Mouse (Mus musculus) right cerebral cortex, postnatal 10 days (tissue): Measurements from ENCODE around the gene Gm17359.

Experiments used
- DNase-seq, 2 experiments: peaks; one replicate each; pipeline ENCODE4 v3.0.0; 2021; ENCODE audit warnings: low spot score in 2 of 2

Gm17359 gene

GRCm38 (mm10) chr3:79475980-79476379, 139.5 kb downstream of the Gm17359 start:
- DNase-seq: peak in 1 of 2 experiments; percentile 45

DNA sequence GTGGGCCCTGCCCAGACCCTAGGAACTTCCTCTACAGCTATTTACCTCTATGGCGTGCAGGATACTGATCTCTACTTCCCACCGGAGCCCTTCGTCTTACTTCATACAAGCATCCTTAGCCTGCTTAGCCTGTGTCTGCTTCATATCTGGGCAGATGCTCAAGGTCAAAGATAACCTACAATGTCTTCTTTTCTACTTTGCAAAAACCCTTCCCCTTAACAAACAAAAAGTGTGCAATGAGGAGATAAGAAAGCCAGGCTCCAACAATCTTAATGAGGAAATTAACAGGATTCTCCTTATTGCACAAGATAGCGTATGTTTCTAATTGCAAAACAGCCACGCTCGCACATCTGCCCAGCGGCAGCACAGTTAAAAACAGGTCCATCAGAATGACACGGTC, 141.9 kb downstream of the Gm17359 start:
- DNase-seq: no peak

DNA sequence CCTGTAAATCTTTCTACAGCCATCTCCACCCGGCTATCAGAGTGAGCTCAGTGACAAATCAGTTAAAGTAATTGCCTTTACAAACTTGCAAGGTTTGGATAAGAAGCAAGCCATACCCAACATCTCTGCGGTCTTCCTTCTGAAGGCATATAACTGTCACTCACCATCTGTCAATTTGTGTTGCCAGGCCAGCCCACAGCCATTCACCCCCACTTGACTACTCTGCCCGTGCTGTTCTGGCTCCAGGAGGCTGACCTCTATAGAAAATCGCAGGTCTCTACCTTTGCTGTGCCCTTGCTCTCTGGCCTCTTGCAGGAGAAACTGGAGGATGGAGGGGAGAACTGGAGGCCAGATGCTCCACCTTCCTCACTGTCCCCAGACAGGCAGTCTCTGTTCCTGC, 142.4 kb downstream of the Gm17359 start:
- DNase-seq: no peak

DNA sequence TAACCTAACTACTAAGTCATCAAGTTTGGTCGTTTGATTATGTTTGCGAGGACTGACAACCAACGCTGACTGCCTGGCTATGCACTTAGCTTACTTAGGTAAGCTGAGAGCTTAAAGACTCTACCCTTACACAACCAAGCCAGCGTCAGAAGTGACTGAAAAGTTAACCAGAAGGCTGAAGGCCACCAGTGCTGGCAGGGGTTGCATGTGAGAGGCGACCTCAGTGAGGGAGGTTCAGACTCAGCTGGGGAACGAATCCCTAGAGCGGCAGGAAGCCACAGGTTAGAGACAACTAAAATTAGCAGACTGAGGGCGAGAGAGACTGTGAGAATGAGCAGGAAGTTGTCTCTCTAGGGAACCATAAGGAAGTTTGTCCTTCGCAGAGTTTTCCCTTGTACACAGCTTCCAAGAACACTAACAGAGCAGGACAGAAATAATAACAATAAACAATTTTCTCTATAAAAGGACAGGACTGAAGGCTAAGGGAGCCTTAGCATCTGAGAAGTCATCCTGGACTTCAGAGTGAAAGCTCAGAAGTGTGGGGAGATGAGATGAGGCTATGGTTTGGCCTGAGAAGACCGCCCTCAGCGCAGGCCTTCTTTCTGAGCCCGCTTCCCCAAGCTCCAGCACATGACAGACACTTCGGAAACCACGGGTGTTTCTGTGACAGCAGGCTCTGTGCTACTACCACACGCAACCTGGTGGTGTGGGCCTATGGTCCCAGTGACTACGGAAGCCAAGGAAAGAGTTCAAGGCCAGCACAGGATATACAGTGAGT, 148.0 kb downstream of the Gm17359 start:
- no peak for DNase-seq

DNA sequence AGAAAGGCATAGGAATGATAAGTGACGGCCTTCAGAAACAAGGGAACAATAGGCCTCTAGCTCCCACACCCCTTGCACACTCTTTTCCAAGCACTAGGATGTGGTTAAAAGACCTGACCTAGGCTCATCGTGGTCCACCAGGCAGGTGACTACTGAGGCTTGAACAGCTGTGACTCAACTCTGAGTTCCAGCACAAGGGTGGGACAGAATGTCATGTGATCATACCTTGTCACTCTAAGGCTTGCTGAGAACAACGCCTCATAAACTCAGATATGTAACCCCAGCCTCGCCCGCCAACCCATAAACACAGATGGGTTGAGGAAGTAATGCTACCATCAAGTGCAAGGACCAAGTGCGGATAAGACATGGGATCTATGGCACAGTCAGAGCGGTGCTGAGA, 151.6 kb downstream of the Gm17359 start:
- DNase-seq: no peak

GRCm38 (mm10) chr3:79490102-79490501, 153.6 kb downstream of the Gm17359 start:
- no peak for DNase-seq

GRCm38 (mm10) chr3:79491614-79492013, 155.2 kb downstream of the Gm17359 start:
- DNase-seq: no peak

DNA sequence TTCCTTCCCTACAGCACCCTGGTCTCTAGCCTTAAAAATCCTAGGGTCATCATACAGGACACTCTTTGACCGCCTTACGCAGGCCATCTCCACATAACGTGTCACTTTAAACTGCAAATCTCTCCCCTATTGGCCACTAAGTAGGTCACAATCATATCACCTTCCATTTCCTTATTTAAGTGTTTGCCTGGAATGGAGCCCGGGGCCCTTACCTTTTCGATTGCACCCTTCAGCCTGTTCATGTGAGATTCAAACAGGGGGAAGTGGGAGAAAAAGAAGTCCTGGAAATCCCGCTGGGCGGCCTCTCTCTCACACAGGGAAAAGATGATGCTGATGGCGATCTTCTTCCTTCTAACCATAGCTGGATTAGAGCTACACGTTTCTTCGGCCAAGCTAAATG, 156.6 kb downstream of the Gm17359 start:
- no peak for DNase-seq

DNA sequence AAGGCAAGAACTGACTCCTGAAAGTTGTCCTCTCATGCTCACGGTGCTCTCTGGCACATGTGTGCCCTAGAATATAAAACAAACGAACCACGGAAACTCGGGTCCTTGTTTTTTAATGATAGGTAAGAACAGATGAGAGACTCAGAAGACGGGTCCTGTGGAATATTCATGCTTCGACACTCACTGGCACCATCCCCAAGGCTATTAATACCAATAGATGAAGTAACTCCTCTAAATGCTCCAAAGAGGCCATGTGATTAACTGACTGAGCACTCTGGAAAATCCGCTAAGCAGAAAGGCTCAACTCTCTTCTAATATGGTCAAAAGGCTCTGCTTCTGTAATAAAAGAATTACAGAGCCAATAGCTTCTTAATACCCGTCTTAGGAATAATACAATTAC, 157.6 kb downstream of the Gm17359 start:
- no peak for DNase-seq

DNA sequence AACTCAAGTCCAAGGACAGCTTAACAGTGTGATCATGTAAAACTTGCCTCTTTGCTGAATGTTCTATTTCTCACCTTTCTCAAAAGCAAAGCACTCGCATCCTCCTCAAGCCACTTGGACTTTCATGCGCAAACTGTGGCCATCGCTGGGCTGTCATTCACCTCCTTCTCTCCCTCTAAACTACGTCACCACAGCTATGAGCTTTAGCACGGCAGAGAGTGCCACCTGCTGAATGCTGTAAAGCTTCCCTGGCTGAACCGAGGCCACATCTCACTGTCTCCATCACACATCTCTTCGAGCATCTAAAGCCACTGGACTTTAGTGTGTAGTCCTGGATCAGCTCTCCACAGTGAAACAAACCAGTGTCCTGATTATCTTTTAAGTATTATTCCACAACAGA, 158.7 kb downstream of the Gm17359 start:
- DNase-seq: peak; percentile 61 to 65

GRCm38 (mm10) chr3:79496668-79497067, 160.2 kb downstream of the Gm17359 start:
- DNase-seq: no peak

GRCm38 (mm10) chr3:79500279-79500678, 163.8 kb downstream of the Gm17359 start:
- no peak for DNase-seq

DNA sequence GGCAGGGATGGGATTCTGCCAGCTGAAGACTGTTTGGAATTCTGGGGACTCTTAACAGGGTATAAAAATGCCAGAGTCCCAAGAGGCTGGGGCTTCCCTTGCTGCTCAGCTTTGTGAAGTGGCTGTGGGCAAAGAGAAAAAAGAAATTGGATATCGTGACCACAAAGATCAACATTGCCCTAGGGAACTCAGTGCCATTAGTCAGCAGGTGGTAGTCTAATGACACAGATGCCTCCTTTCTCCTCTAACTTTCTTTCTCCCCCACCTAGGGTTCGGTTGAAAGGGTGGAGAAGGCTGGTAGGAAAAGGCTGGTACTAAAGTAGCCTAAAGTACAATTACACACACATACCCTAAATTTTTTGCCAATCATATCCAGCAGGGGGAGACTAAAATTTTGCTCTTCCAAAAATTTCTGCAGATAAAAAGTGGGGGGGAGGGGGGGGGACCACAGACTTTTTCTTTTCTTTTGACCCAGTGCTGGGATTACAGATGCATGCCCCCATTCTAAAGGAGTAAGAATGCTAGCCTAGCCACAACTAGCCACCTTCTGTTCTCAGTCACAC, 164.8 kb downstream of the Gm17359 start:
- no peak for DNase-seq
